8 mouse cellular contexts compared by ENCODE assay signal in the genomic region with DNA sequence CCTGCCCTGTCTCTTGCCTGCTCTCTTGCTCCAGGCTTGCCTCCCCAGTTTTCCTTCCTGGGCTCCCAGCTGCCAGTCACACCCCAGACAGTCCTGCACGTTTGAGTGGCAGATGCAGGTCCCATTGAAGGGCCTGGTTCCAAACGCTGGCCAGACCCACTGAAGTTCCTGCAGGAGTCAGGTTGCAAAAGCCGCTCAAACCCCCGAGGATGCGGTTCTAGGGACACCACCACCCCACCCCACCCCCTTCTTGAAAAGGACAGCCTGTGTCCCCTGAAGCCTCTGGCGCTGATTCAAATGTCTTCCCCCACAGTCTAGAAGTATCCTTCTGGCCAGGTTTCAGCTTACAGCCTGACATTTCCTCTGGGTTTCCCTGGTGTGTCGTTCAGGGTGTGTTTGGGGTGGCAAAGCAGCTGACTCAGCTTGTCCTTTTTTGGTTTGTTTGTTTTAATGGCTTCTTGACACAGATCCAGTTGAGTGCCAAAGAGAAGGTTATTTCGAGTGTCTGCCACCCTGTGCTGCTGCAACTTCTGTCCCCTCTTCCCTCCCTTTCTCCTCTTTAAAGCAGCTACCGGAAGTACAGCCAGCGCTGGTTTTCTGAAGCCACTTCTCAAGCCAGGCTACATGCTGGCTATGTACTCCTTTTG.
DNase-seq lines count a peak whose midpoint lies in the region; ATAC-seq lines count a peak whose summit lies in the region.

No protein-coding gene starts in this region.

- ATAC-seq in cerebellum, adult (ENCODE audit: insufficient number of reproducible peaks, low FRiP score, low TSS enrichment), result peak; percentile 51
- peak; percentile 84 for ATAC-seq in embryonic facial prominence, embryonic 15.5 days (ENCODE audit: insufficient number of reproducible peaks, low FRiP score, low TSS enrichment, low read depth)
- no peak for ATAC-seq in hindbrain, embryonic 12.5 days (ENCODE audit: low FRiP score)
- ATAC-seq in midbrain, embryonic 16.5 days, result no peak

- H3K27me3 ChIP-seq in embryonic facial prominence, embryonic 15.5 days, result no peaks in the 10 kb centered on the region
- H3K27me3 ChIP-seq in hindbrain, embryonic 12.5 days, result no peaks in the 10 kb centered on the region
- H3K27me3 ChIP-seq in midbrain, embryonic 16.5 days (ENCODE audit: control insufficient read depth, insufficient read depth, low read depth, low read length), result no peaks in the 10 kb centered on the region

- no peaks in the 10 kb centered on the region for H3K9me3 ChIP-seq in embryonic facial prominence, embryonic 15.5 days (replicated peaks)
- H3K9me3 ChIP-seq in hindbrain, embryonic 12.5 days (replicated peaks), result no peaks in the 10 kb centered on the region
- no peaks in the 10 kb centered on the region for H3K9me3 ChIP-seq in midbrain, embryonic 16.5 days (replicated peaks; ENCODE audit: control insufficient read depth, low read length, poor library complexity, severe bottlenecking)

- peak overlapping the region; percentile 74 for H3K27ac ChIP-seq in embryonic facial prominence, embryonic 15.5 days (replicated peaks)
- H3K27ac ChIP-seq in hindbrain, embryonic 12.5 days, result no peak overlapping the region; the same call in 1 of the 2 replicates
- H3K27ac ChIP-seq in midbrain, embryonic 16.5 days (ENCODE audit: low read length), result no peak overlapping the region

- H3K36me3 ChIP-seq in embryonic facial prominence, embryonic 15.5 days, result no peaks in the 10 kb centered on the region
- H3K36me3 ChIP-seq in hindbrain, embryonic 12.5 days, result no peaks in the 10 kb centered on the region
- H3K36me3 ChIP-seq in midbrain, embryonic 16.5 days (ENCODE audit: control insufficient read depth, insufficient read depth, low read length), result no peaks in the 10 kb centered on the region

- H3K4me3 ChIP-seq in embryonic facial prominence, embryonic 15.5 days (replicated peaks), result no peak overlapping the region; the same call in 1 of the 2 replicates
- H3K4me3 ChIP-seq in hindbrain, embryonic 12.5 days, result no peak overlapping the region
- H3K4me3 ChIP-seq in midbrain, embryonic 16.5 days (ENCODE audit: low read depth, low read length), result no peak overlapping the region

- H3K4me2 ChIP-seq in embryonic facial prominence, embryonic 15.5 days (replicated peaks), result peak overlapping the region; percentile 36
- peak overlapping the region; percentile 26; the same call in 1 of the 2 replicates for H3K4me2 ChIP-seq in hindbrain, embryonic 12.5 days (replicated peaks)
- peak overlapping the region; percentile 17; the same call in 1 of the 2 replicates for H3K4me2 ChIP-seq in midbrain, embryonic 16.5 days (ENCODE audit: low read length)

- peaks cover 15% of the 10 kb centered on the region for H3K4me1 ChIP-seq in embryonic facial prominence, embryonic 15.5 days
- H3K4me1 ChIP-seq in hindbrain, embryonic 12.5 days, result peaks cover 8% of the 10 kb centered on the region
- H3K4me1 ChIP-seq in midbrain, embryonic 16.5 days (ENCODE audit: control insufficient read depth, insufficient read depth, low read length), result no peaks in the 10 kb centered on the region; the same call in 1 of the 2 replicates

- no peak overlapping the region; the same call in 1 of the 2 replicates for H3K9ac ChIP-seq in embryonic facial prominence, embryonic 15.5 days
- no peak overlapping the region for H3K9ac ChIP-seq in hindbrain, embryonic 12.5 days
- no peak overlapping the region for H3K9ac ChIP-seq in midbrain, embryonic 16.5 days (ENCODE audit: low read depth, low read length)

- DNase-seq in cerebellum, postnatal 36 days, result no peak
- DNase-seq in 3T3-L1 (ENCODE audit: low read depth, low spot score), result peak; percentile 72
- no peak for DNase-seq in urinary bladder, postnatal 25 days (ENCODE audit: low spot score)
- no peak for DNase-seq in spleen, postnatal 36 days (ENCODE audit: low spot score in 2 of 2)

- WGBS in embryonic facial prominence, embryonic 15.5 days, result 3% methylated on average over 10 of the region's 10 CpGs
- 9% methylated on average over 10 of the region's 10 CpGs for WGBS in hindbrain, embryonic 12.5 days
- 8% methylated on average over 10 of the region's 10 CpGs for WGBS in midbrain, embryonic 16.5 days

Comparison
In these comparisons a context has a peak if more than half of its experiments do, and no peak if none do; other contexts are left out.
1. ATAC-seq: peak in cerebellum, adult (single experiment) and embryonic facial prominence, embryonic 15.5 days (single experiment); none in hindbrain, embryonic 12.5 days (single experiment) and midbrain, embryonic 16.5 days (single experiment).
2. Peak in every context shown above with its lines, with median percentiles within 50 percentile points of each other: H3K4me2 ChIP-seq.